Mouse (Mus musculus) lung, embryonic 14.5 days (tissue): ENCODE data around the gene D8Ertd738e. TPM values are rescaled to one million over a fixed set of nuclear protein-coding genes. Genes with fewer than 3 reads are reported as not detected.

Source experiments
- ATAC-seq: fragments of 200-750 bp; cut with Nextera tagmentation; 2 replicates; pipeline ENCODE4 v1.8.0; 2017; ENCODE audit warnings: mild to moderate bottlenecking, moderate TSS enrichment, moderate library complexity; ENCODE audit not compliant: insufficient read depth
- DNase-seq: peaks from one replicate; pipeline ENCODE4 v3.0.0-alpha.2; 2015
- H3K27ac ChIP-seq: fragments of 300-500 bp; sonication (generic); 2 replicates; pipeline ENCODE4 v1.5.1; 2014; ENCODE audit warnings: low read depth, mild to moderate bottlenecking, moderate library complexity
- H3K27me3 ChIP-seq: fragments of 300-500 bp; sonication (generic); 2 replicates; pipeline ENCODE4 v1.6.1; 2014; ENCODE audit warnings: low read length, control low read depth; ENCODE audit not compliant: insufficient read depth
- H3K36me3 ChIP-seq: fragments of 300-500 bp; sonication (generic); 2 replicates; pipeline ENCODE4 v1.6.1; 2014; ENCODE audit warnings: control low read depth; ENCODE audit not compliant: insufficient read depth
- H3K4me1 ChIP-seq: fragments of 300-500 bp; sonication (generic); 2 replicates; pipeline ENCODE4 v1.6.1; 2014; ENCODE audit warnings: antibody characterized with exemption, control low read depth; ENCODE audit not compliant: insufficient read depth
- H3K4me2 ChIP-seq: fragments of 300-500 bp; sonication (generic); 2 replicates; pipeline ENCODE4 v1.6.1; 2014; ENCODE audit warnings: mild to moderate bottlenecking
- H3K4me3 ChIP-seq: fragments of 300-500 bp; sonication (generic); 2 replicates; pipeline ENCODE4 v1.5.1; 2014; ENCODE audit warnings: low read depth, low read length
- H3K9ac ChIP-seq: fragments of 300-500 bp; sonication (generic); 2 replicates; pipeline ENCODE4 v1.6.1; 2014
- H3K9me3 ChIP-seq: fragments of 300-500 bp; sonication (generic); 2 replicates; pipeline ENCODE4 v1.6.1; 2016; ENCODE audit warnings: low read depth, low read length, control low read depth
- CTCF ChIP-seq: IDR thresholded peaks from 2 replicates; pipeline ENCODE4 v1.5.1; 2016; ENCODE audit warnings: antibody characterized with exemption, low read depth
- WGBS: fragments of 180-500 bp; shearing (Covaris S2); extraction: QIAGEN DNeasy Blood & Tissue Kit; methylation state at CpG from one replicate; pipeline ENCODE4 v1.1.7; 2014; 5-methylcytosine and 5-hydroxymethylcytosine counted together
- polyA plus RNA-seq: library from polyadenylated mRNA; unstranded; fragments of >200 nt; fragmentation: Nextera tagmentation; extraction: Ambion mirVana; gene quantifications from 2 replicates; pipeline ENCODE4 v1.2.1, GENCODE M21; 2014

D8Ertd738e gene
- polyA plus RNA-seq, 1 experiment from 2014 or later, result 384 TPM

DNA sequence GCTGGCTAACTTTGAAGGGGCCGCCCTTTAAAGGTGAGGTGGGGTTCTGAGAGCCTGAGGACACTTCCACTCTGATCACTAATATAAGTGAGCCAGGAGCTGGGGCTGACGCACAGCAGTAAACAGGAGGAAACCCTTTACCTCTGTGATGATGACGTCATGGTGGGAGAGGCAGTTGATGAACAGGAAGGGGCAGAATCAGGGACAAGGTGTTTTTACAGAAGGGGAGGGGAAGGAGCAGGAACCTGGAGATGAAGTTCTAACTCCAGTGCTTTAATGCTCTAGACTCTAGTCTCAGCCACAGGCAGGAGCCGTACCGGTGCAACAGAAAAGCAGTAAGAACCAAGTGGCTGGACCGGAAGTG lies 6.9 kb upstream of the D8Ertd738e start:
- ATAC-seq, result peak; percentile 15
- H3K36me3 ChIP-seq, result peaks cover 71% of the 10 kb centered on the region
- WGBS, result 12% methylated on average over 6 of the region's 6 CpGs

GRCm38 (mm10) chr8:84255858-84256257 lies 6.3 kb upstream of the D8Ertd738e start:
- Histone ChIP-seq H3K27me3 (no peaks in the 10 kb centered on the region), H3K4me2 (peak overlapping the region; percentile 97), H3K36me3 (peaks cover 71% of the 10 kb centered on the region), H3K9ac (no peak overlapping the region), H3K27ac (no peak overlapping the region), H3K9me3 (no peaks in the 10 kb centered on the region), H3K4me1 (peaks cover 4% of the 10 kb centered on the region; the same call in 1 of the 2 replicates), H3K4me3 (peak overlapping the region; percentile 80; the same call in 1 of the 2 replicates)
- no peak for DNase-seq
- no peak for TF ChIP-seq CTCF
- 79% methylated on average over 3 of the region's 3 CpGs for WGBS
- ATAC-seq, result no peak

More for the DNA sequence above, 6.9 kb upstream of the D8Ertd738e start:
- Histone ChIP-seq H3K4me1 (peaks cover 4% of the 10 kb centered on the region; the same call in 1 of the 2 replicates), H3K9me3 (no peaks in the 10 kb centered on the region), H3K9ac (peak overlapping the region; percentile 72), H3K4me3 (peak overlapping the region; percentile 80), H3K4me2 (peak overlapping the region; percentile 97), H3K27ac (peak overlapping the region; percentile 87), H3K27me3 (no peaks in the 10 kb centered on the region)
- no peak for TF ChIP-seq CTCF
- peak; percentile 44 for DNase-seq

DNA sequence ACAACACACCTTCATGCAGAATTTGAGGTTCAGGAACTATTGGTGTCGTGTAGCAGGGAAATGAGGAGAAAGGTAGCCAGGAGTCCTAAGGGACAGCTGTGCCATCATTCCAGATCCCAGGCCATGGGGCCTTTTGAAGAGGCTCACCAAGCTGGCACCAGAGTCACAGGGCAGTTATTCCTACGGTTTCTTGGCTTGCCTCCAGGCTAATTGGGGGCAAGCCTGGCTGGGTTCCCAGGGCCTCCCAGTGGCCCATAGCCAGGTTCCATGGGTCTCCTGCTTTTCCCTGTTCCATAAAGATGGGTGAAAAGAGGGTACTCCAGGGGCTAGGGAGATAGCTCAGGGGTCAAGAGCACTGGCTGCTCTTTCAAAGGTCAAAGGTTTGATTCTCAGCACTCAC lies 7.7 kb downstream of the D8Ertd738e start:
- H3K9ac ChIP-seq, result no peak overlapping the region
- no peak overlapping the region for H3K4me3 ChIP-seq

GRCm38 (mm10) chr8:84241167-84241566 lies 8.4 kb downstream of the D8Ertd738e start:
- TF ChIP-seq CTCF, result no peak
- no peak overlapping the region for H3K4me3 ChIP-seq
- no peak overlapping the region for H3K27ac ChIP-seq
- DNase-seq (no peak), ATAC-seq (no peak)
- H3K4me1 ChIP-seq, result 0 out of 2 replicates have a peak, but pooled peaks cover 3% of the 10 kb centered on the region
- WGBS, result 36% methylated on average over 6 of the region's 6 CpGs
- no peaks in the 10 kb centered on the region for H3K9me3 ChIP-seq
- no peak overlapping the region for H3K4me2 ChIP-seq
- H3K27me3 ChIP-seq, result no peaks in the 10 kb centered on the region
- peaks cover 18% of the 10 kb centered on the region for H3K36me3 ChIP-seq
- no peak overlapping the region for H3K9ac ChIP-seq

More for the DNA sequence above, 7.7 kb downstream of the D8Ertd738e start:
- ATAC-seq (no peak), DNase-seq (no peak)
- H3K9me3 ChIP-seq, result no peaks in the 10 kb centered on the region
- peaks cover 25% of the 10 kb centered on the region for H3K36me3 ChIP-seq
- 60% methylated on average over 2 of the region's 2 CpGs for WGBS
- H3K4me2 ChIP-seq, result no peak overlapping the region
- H3K4me1 ChIP-seq, result 0 out of 2 replicates have a peak, but pooled peaks cover 2% of the 10 kb centered on the region
- no peaks in the 10 kb centered on the region for H3K27me3 ChIP-seq
- no peak overlapping the region for H3K27ac ChIP-seq
- no peak for TF ChIP-seq CTCF

GRCm38 (mm10) chr8:84237542-84238229 lies 11.8 kb downstream of the D8Ertd738e start:
- no peaks in the 10 kb centered on the region for H3K27me3 ChIP-seq
- no peaks in the 10 kb centered on the region for H3K9me3 ChIP-seq
- WGBS, result 13% methylated on average over 19 of the region's 19 CpGs
- peaks cover 18% of the 10 kb centered on the region; the same call in 1 of the 2 replicates for H3K36me3 ChIP-seq
- ATAC-seq, result peak; percentile 2
- H3K27ac ChIP-seq, result peak overlapping the region; percentile 83
- peak; percentile 11 for DNase-seq
- peak overlapping the region; percentile 71 for H3K4me3 ChIP-seq
- H3K4me2 ChIP-seq, result peak overlapping the region; percentile 77
- TF ChIP-seq CTCF, result no peak
- H3K4me1 ChIP-seq, result peaks cover 11% of the 10 kb centered on the region; the same call in 1 of the 2 replicates
- peak overlapping the region; percentile 65 for H3K9ac ChIP-seq

DNA sequence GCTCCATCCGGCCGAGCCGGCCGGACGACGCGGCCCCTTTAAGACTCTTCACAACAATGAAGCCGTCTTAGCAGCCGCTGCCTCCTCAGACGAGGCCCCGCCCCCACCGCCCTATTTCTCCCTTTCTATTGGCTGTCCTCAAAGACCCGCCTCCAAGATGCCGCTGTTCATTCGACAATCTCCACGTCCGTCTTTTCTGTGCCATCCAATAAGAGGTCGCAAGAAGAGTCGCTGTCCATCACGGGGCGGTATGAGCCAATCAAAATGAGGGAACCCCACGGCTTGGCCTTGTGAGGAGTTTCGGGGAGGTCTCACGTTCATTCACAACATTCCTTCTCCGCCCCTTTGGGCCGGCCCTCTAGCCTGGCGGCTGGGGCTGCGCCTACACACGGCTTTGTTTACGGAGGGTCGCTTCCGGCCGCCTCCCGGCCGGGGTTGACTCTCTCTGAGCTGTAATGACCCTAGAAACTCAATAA lies 12.5 kb downstream of the D8Ertd738e start, which contains the start of gene Zswim4:
Gene Zswim4 (minus strand): TSS at position 58 of the 476 bp plus-strand sequence.
- H3K4me2 ChIP-seq, result peak within 1 kb of the TSS; percentile 94
- 0% methylated on average over 35 of the region's 35 CpGs for WGBS

DNA sequence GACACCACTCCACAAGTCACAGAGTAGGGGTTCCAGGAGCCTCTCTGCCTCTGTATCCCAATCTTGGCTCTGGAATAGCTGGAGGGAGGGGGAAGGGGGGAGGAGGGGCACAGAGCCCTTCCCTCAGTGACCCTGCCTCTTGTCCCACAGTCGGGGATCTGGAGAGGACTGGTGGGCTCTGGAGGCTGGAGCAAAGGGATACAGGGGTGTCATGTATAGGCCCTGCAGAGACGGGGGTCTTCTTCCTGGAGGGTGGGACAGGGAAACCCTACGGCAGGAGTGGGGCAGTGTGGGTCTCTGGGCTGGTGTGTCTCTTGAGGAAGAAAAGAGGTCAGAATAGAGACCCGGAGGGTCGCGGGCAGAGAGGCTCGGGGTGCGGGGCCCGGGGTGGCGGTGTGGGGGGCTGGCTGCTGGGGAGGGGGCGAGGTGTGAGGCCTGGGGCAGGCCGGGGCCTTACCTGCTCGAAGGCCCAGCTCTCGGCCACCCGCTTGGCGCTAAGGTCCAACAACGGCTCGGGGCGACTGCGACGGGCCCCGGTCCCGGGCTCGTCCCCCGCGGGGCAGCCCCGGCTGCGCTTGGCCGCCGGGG lies 13.0 kb downstream of the D8Ertd738e start:
- H3K9me3 ChIP-seq, result no peaks in the 10 kb centered on the region
- ATAC-seq, result peak; percentile 6
- 1% methylated on average over 28 of the region's 30 CpGs for WGBS
- peak overlapping the region; percentile 94 for H3K4me2 ChIP-seq
- peak overlapping the region; percentile 32; the same call in 1 of the 2 replicates for H3K27ac ChIP-seq
- H3K9ac ChIP-seq, result peak overlapping the region; percentile 86
- H3K4me3 ChIP-seq, result peak overlapping the region; percentile 71
- peaks cover 25% of the 10 kb centered on the region; the same call in 1 of the 2 replicates for H3K36me3 ChIP-seq
- H3K4me1 ChIP-seq, result peaks cover 11% of the 10 kb centered on the region; the same call in 1 of the 2 replicates
- H3K27me3 ChIP-seq, result no peaks in the 10 kb centered on the region
- DNase-seq, result peak; percentile 18
- TF ChIP-seq CTCF, result no peak

More for the DNA sequence above, 12.5 kb downstream of the D8Ertd738e start, which contains the start of gene Zswim4:
- Histone ChIP-seq H3K27ac (peak within 1 kb of the TSS; percentile 83), H3K4me1 (peaks cover 11% of the 10 kb centered on the region; the same call in 1 of the 2 replicates), H3K9me3 (no peaks in the 10 kb centered on the region), H3K4me3 (peak within 1 kb of the TSS; percentile 71), H3K9ac (peak within 1 kb of the TSS; percentile 86), H3K27me3 (no peaks in the 10 kb centered on the region), H3K36me3 (peaks cover 20% of the 10 kb centered on the region; the same call in 1 of the 2 replicates)
- ATAC-seq, result peak; percentile 99
- TF ChIP-seq CTCF, result no peak
- DNase-seq, result peak; percentile 99
